Mouse (Mus musculus) embryo, embryonic 9.5 days (tissue): ENCODE measurements around the gene Cldn34b2.
"Not testable (repeated sequence)": the region's sequence is repeated elsewhere in the genome, so short reads cannot be mapped to it uniquely, and the experiment has no call there.

Experiments
- DNase-seq: peaks from one replicate; pipeline ENCODE4 v3.0.0-alpha.2; 2017; ENCODE audit errors: extremely low spot score

Gene Cldn34b2

GRCm38 (mm10) chrX:155128312-155128711, at the start of gene Cldn34b2:
TSS of gene Cldn34b2 (minus strand) at chrX:155128412.
- not testable (repeated sequence) for DNase-seq

DNA sequence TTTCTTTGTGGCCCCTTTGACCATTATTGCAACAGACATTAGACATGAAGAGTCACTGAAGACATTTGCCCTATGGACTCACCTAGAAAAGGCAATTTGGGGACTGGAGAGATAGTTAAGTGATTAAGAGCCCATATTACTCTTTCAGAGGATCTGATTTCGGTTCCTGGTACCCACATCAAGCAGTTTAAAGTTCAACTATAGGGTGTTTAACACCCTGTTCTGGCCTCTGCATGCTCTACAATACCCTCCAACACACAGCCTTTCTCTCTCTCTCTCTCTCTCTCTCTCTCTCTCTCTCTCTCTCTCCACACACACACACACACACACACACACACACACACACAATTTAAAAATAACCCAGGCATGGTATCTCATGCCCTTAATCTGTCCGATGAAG, 49.4 kb upstream of the Cldn34b2 start:
- DNase-seq = no peak

GRCm38 (mm10) chrX:155177230-155177629, 49.0 kb upstream of the Cldn34b2 start:
- no peak for DNase-seq

- DNase-seq = no peak
Observed at GRCm38 (mm10) chrX:155175568-155175967, 47.4 kb upstream of the Cldn34b2 start.

- no peak for DNase-seq
Observed at GRCm38 (mm10) chrX:155172310-155172709, 44.1 kb upstream of the Cldn34b2 start.

GRCm38 (mm10) chrX:155171754-155172153, 43.5 kb upstream of the Cldn34b2 start:
- no peak for DNase-seq

GRCm38 (mm10) chrX:155169886-155170285, 41.7 kb upstream of the Cldn34b2 start:
- no peak for DNase-seq

- no peak for DNase-seq
Observed at GRCm38 (mm10) chrX:155167667-155168066, 39.5 kb upstream of the Cldn34b2 start.

DNA sequence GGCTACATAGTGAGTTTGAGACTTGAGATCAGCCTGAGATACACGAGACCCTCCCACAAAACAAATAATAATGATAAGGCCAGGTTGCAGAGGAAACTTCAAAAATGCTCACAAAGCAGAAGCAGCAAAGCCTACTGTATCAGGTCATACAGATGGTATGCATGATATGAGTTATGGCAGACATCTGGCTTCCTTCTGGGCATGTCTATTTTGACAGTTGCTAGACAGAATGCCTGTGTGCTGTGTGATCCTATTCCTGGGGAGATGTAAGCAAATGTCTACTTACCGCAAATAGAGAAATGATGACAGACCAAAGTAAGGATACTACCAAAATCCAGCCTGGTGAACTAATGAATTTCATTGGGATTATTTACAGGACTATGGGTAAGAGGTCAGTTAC, 38.1 kb upstream of the Cldn34b2 start:
- DNase-seq = no peak

DNA sequence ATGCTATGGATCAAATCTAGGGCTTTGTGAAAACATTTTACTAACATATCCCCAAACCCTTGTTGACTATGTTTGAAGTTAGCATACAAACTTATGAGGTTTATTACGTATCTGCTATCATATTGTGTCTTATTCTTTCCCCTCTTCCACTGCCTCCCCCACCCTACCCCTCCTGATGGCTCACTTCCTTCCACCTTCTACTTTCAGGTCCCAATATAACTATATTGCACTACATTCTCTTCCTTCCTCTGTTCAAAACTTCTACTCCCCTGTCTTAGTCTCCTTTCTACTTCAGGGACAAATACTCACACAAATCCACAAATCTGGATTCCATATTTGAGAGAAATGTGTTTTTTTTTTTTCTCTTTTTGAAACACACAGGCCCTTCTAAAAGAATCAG, 35.3 kb upstream of the Cldn34b2 start:
- DNase-seq = no peak

GRCm38 (mm10) chrX:155151868-155152267, 23.7 kb upstream of the Cldn34b2 start:
- DNase-seq = no peak

GRCm38 (mm10) chrX:155144718-155145117, 16.5 kb upstream of the Cldn34b2 start:
- DNase-seq = peak; percentile 4

DNA sequence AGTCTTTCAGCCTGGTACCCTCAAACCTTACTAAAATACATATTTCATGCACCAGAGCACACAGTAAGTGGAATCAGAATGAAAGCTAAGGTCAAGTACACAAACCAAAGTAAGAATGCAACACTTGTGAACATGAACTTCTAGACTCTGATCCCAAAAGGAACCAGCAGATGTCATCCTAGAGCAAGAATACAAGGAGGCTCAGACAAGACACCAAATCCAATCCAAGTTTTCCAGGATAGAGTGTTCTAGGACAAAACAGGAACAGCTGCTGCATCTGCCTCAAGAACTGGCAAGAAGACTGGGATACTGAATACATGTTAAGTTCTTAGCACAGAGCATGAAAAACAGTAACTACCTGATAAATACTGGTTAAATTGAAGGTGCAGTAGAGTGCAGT, 30.2 kb downstream of the Cldn34b2 start:
- peak; percentile 1 for DNase-seq

- DNase-seq = not testable (repeated sequence)
Observed at GRCm38 (mm10) chrX:155093566-155093965, 34.6 kb downstream of the Cldn34b2 start, which contains the start of gene Magea2. TSS of gene Magea2 (minus strand) at chrX:155093666.

DNA sequence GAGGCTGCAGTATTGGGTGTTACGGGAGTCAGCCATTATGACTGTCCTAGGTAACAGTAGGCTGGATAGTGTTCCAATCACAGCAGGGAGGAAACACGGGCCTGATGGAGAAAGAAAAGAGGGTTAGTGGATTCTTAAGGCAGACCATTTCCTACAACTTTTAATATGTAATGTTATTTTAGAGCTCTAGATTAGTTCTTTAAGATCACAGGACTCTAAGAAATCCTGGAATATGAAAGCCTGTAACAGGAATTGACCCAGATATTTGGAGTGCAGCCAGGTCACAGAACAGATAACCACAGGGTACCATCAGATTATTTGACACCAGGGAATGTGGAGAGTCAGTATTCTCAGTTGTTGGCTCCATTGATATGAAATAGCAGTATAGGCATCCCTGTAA, 38.5 kb downstream of the Cldn34b2 start, which contains the start of gene Magea1:
TSS of gene Magea1 (minus strand) at position 101 of the 400 bp plus-strand sequence.
- DNase-seq = not testable (repeated sequence)
